Mouse (Mus musculus) ES-Bruce4 (cell line): Measurements from ENCODE around the gene Pi16.

ENCODE experiments used
- CTCF ChIP-seq: IDR thresholded peaks from one replicate; pipeline ENCODE4 v1.8.1; 2011; ENCODE audit warnings: low read depth, low read length
- EP300 ChIP-seq: IDR thresholded peaks from 2 replicates; pipeline ENCODE4 v1.6.1; 2011; ENCODE audit warnings: low read depth, low read length; ENCODE audit not compliant: insufficient read depth
- POLR2A ChIP-seq: IDR thresholded peaks from one replicate; pipeline ENCODE4 v1.8.1; 2011; ENCODE audit warnings: low read length; ENCODE audit not compliant: insufficient read depth

DNA sequence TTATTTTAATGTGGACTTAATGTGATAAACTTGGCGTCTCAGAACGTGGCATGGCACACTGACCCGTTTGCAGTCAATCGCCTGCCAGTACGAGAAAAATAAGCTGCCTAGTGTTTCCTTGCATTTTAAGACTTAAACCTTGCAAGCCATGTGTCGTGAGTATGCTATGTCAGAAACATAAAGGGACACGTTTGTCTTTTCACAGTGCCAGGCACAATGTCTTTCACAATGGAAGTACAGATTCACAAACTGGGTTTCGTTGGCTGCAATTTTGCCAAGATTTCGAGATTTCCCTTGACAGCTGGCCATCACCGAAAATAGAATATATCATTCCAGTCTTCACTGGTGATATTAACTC, 48.2 kb upstream of the Pi16 start:
- no peak for TF ChIP-seq CTCF
- no peak for TF ChIP-seq POLR2A
- no peak for TF ChIP-seq EP300
